Mouse (Mus musculus): ENCODE measurements around the gene Rcn3.

DNA sequence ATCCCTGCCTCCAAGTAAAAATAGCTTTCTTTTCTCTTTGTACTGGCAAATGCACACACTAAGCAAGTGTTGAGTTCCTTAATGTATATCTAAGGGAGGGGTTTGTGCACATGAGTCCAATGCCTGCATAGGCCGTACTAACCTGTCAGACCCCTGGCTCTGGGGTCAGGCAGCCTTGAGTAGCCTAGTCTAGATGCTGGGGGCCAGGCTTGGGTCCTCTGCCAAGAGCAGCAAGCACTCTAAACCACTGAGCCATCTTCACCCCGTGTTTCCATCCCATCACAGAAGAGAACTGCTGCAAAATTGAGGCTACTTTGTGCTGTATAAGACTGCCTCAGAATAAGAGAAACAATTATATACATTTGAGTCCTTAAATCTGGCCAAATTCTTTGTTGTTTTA is 14.2 kb downstream of the Rcn3 start:
- TF ChIP-seq FOSL1 (IDR thresholded peaks at IDR 0.05; ENCODE audit: insufficient read depth, low read length, poor library complexity, severe bottlenecking) (no peak), CTCF (IDR thresholded peaks at IDR 0.05; ENCODE audit: control insufficient read depth, insufficient read depth, insufficient read length) (no peak), MAX (IDR thresholded peaks at IDR 0.05) (no peak), USF1 (IDR thresholded peaks at IDR 0.05; ENCODE audit: low read depth) (no peak), MYOG (IDR thresholded peaks at IDR 0.05; ENCODE audit: control insufficient read depth, extremely low read depth, insufficient read length) (no peak), MYOD1 (IDR thresholded peaks at IDR 0.05; ENCODE audit: control insufficient read depth, insufficient read length, low read depth) (no peak), CEBPB (IDR thresholded peaks at IDR 0.05; ENCODE audit: low read depth) (no peak)
